Mouse (Mus musculus) embryonic facial prominence, embryonic 13.5 days (tissue): ENCODE measurements around the gene 1700069L16Rik. TPM values are rescaled to one million over a fixed set of nuclear protein-coding genes. Genes with fewer than 3 reads are reported as not detected.

ENCODE experiments used
- ATAC-seq: fragments of 200-750 bp; cut with Nextera tagmentation; 2 replicates; pipeline ENCODE4 v1.8.0; 2017; ENCODE audit warnings: low read depth; ENCODE audit not compliant: insufficient number of reproducible peaks, insufficient read depth, low FRiP score, low TSS enrichment
- H3K27ac ChIP-seq: fragments of 300-500 bp; sonication (generic); 2 replicates; pipeline ENCODE4 v1.5.1; 2015; ENCODE audit warnings: moderate library complexity, mild to moderate bottlenecking, inconsistent platforms
- H3K27me3 ChIP-seq: fragments of 300-500 bp; sonication (generic); 2 replicates; pipeline ENCODE4 v1.6.1; 2015; ENCODE audit warnings: mild to moderate bottlenecking, inconsistent platforms
- H3K36me3 ChIP-seq: fragments of 300-500 bp; sonication (generic); 2 replicates; pipeline ENCODE4 v1.6.1; 2015; ENCODE audit warnings: mild to moderate bottlenecking, inconsistent platforms
- H3K4me1 ChIP-seq: fragments of 300-500 bp; sonication (generic); 2 replicates; pipeline ENCODE4 v1.6.1; 2015; ENCODE audit warnings: inconsistent platforms
- H3K4me2 ChIP-seq: fragments of 300-500 bp; sonication (generic); 2 replicates; pipeline ENCODE4 v1.6.1; 2015; ENCODE audit warnings: moderate library complexity, mild to moderate bottlenecking, inconsistent platforms
- H3K4me3 ChIP-seq: fragments of 300-500 bp; sonication (generic); 2 replicates; pipeline ENCODE4 v1.5.1; 2015; ENCODE audit warnings: mild to moderate bottlenecking, inconsistent platforms
- H3K9ac ChIP-seq: fragments of 300-500 bp; sonication (generic); 2 replicates; pipeline ENCODE4 v1.6.1; 2015; ENCODE audit warnings: mild to moderate bottlenecking, inconsistent platforms
- H3K9me3 ChIP-seq: fragments of 300-500 bp; sonication (generic); 2 replicates; pipeline ENCODE4 v1.6.1; 2016; ENCODE audit warnings: inconsistent platforms
- WGBS: fragments of 180-500 bp; shearing (Covaris S2); methylation state at CpG from one replicate; pipeline ENCODE4 v1.1.7; 2015; ENCODE audit warnings: mixed read lengths; 5-methylcytosine and 5-hydroxymethylcytosine counted together
- polyA plus RNA-seq: library from polyadenylated mRNA; unstranded; fragments of >200 nt; fragmentation: Nextera tagmentation; extraction: Ambion mirVana; gene quantifications from 2 replicates; pipeline ENCODE4 v1.2.1, GENCODE M21; 2015

Gene 1700069L16Rik
- polyA plus RNA-seq, 1 experiment from 2014 or later, result not detected

DNA sequence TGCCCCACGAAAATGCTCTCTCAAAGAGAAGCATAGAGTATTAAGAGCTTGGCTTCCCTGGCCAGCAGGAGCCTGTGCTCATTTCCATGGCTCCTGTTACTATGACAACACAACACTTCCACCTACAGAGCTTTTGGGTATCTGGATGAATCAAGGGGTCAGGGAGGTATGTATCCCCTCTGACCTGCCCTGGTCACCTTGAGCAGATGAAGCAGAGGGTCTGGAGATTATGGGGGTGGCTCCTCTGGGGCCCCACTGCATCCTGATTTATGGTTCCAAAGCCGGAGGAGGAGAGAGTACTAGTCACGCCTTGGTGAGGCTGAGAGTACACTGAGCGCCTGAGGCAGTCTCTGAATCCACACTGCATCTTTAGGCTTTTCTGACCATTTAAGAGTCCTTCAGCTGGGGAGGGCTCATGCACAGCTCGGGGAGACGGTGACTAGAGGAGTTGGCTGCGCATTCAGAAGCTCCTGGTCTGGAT lies 6.1 kb upstream of the 1700069L16Rik start:
- WGBS, result 64% methylated on average over 7 of the region's 7 CpGs
- no peak overlapping the region for H3K27ac ChIP-seq
- H3K36me3 ChIP-seq, result no peaks in the 10 kb centered on the region
- peaks cover 4% of the 10 kb centered on the region; the same call in 1 of the 2 replicates for H3K4me1 ChIP-seq
- H3K4me2 ChIP-seq, result no peak overlapping the region
- no peak overlapping the region for H3K4me3 ChIP-seq
- H3K9ac ChIP-seq, result no peak overlapping the region
- no peak for ATAC-seq
- H3K27me3 ChIP-seq, result no peaks in the 10 kb centered on the region
- no peaks in the 10 kb centered on the region for H3K9me3 ChIP-seq

DNA sequence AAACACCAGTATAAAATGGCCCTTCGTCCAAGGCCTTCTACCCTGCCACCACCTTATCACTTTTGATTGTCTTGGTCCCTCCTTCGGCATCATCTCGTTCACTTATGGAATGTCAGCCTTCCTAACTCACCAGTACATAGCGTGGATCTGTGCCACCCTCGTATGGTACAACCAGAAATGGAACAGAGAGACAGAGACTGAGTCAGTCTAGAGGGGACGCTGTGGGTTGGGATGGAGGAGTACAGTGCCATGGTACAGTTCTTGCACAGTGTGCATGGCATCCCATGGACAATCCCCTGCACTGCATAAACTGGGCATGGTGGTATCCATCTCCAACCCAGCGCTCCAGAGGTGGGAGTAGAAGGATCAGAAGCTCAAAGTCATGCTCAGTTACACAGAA lies 4.1 kb upstream of the 1700069L16Rik start:
- 0 out of 2 replicates have a peak, but pooled peaks cover 5% of the 10 kb centered on the region for H3K4me1 ChIP-seq
- ATAC-seq, result 0 out of 2 replicates have a peak, but pooled peaks have one; percentile 52
- no peak overlapping the region for H3K27ac ChIP-seq
- no peaks in the 10 kb centered on the region for H3K36me3 ChIP-seq
- no peak overlapping the region for H3K9ac ChIP-seq
- H3K4me2 ChIP-seq, result no peak overlapping the region
- no peaks in the 10 kb centered on the region for H3K9me3 ChIP-seq
- 0 out of 2 replicates have a peak, but pooled peaks cover 4% of the 10 kb centered on the region for H3K27me3 ChIP-seq
- 82% methylated on average over 7 of the region's 7 CpGs for WGBS
- H3K4me3 ChIP-seq, result no peak overlapping the region

DNA sequence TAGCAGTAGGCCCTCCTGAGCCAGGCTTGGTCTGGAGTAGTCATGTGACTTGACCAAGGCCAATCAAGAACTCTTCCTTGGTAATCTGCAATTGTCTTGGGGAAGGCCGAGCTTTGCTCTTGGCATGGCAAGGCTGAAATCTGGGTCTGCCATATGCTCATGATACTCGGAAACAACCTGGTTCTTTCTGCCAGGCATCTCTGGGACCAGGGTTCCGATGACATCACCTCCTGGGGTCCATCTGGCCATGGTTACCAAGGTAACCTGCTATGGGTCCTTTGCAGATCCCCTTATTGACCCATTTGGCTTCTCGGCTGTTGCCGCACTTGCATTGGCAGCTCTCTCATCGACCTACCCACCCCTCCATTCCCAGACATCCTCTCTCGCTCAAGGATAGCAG lies 3.4 kb upstream of the 1700069L16Rik start:
- Histone ChIP-seq H3K9ac (no peak overlapping the region), H3K27me3 (0 out of 2 replicates have a peak, but pooled peaks cover 8% of the 10 kb centered on the region), H3K9me3 (no peaks in the 10 kb centered on the region), H3K27ac (no peak overlapping the region), H3K4me3 (no peak overlapping the region), H3K4me1 (0 out of 2 replicates have a peak, but pooled peaks cover 5% of the 10 kb centered on the region), H3K36me3 (no peaks in the 10 kb centered on the region), H3K4me2 (no peak overlapping the region)
- no peak for ATAC-seq
- WGBS, result 47% methylated on average over 7 of the region's 7 CpGs

- 63% methylated on average over 12 of the region's 12 CpGs for WGBS
- ATAC-seq, result no peak
- Histone ChIP-seq H3K4me1 (0 out of 2 replicates have a peak, but pooled peaks cover 5% of the 10 kb centered on the region), H3K27me3 (0 out of 2 replicates have a peak, but pooled peaks cover 8% of the 10 kb centered on the region), H3K36me3 (no peaks in the 10 kb centered on the region), H3K27ac (no peak overlapping the region), H3K9me3 (no peaks in the 10 kb centered on the region), H3K4me2 (no peak overlapping the region), H3K9ac (no peak overlapping the region), H3K4me3 (no peak overlapping the region)
Measured at GRCm38 (mm10) chr5:113727238-113727637, 2.7 kb upstream of the 1700069L16Rik start.

- H3K4me1 ChIP-seq, result 0 out of 2 replicates have a peak, but pooled peaks cover 5% of the 10 kb centered on the region
- no peaks in the 10 kb centered on the region for H3K9me3 ChIP-seq
- no peaks in the 10 kb centered on the region for H3K36me3 ChIP-seq
- WGBS, result 69% methylated on average over 6 of the region's 6 CpGs
- H3K9ac ChIP-seq, result no peak overlapping the region
- no peak for ATAC-seq
- 0 out of 2 replicates have a peak, but pooled peaks cover 8% of the 10 kb centered on the region for H3K27me3 ChIP-seq
- no peak overlapping the region for H3K4me2 ChIP-seq
- no peak overlapping the region for H3K4me3 ChIP-seq
- no peak overlapping the region for H3K27ac ChIP-seq
Measured at GRCm38 (mm10) chr5:113726618-113727017, 2.0 kb upstream of the 1700069L16Rik start.

DNA sequence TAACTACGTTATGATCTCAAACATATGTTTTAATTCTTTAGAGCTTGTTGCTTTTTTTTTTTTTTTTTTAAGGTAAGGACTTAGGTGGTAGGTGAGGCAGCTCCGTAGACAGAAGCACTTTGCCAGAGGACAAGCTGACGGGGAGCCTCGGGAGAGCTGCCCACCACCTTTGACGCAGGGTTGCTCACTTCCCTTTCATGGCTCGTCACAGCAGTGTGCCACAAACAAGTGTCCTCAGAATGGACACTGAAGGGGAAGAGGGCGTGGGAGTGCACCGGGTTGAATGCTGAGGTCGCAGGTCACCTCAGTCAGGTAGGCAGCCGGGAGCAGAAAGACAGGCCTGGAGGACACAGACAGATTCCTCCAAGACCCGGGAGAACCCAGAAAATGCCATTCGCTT lies 845 bp upstream of the 1700069L16Rik start:
- Histone ChIP-seq H3K9me3 (no peaks in the 10 kb centered on the region), H3K27me3 (0 out of 2 replicates have a peak, but pooled peaks cover 8% of the 10 kb centered on the region), H3K4me2 (no peak overlapping the region), H3K27ac (no peak overlapping the region), H3K9ac (no peak overlapping the region), H3K36me3 (no peaks in the 10 kb centered on the region), H3K4me1 (0 out of 2 replicates have a peak, but pooled peaks cover 5% of the 10 kb centered on the region), H3K4me3 (no peak overlapping the region)
- ATAC-seq, result no peak
- 65% methylated on average over 12 of the region's 12 CpGs for WGBS

DNA sequence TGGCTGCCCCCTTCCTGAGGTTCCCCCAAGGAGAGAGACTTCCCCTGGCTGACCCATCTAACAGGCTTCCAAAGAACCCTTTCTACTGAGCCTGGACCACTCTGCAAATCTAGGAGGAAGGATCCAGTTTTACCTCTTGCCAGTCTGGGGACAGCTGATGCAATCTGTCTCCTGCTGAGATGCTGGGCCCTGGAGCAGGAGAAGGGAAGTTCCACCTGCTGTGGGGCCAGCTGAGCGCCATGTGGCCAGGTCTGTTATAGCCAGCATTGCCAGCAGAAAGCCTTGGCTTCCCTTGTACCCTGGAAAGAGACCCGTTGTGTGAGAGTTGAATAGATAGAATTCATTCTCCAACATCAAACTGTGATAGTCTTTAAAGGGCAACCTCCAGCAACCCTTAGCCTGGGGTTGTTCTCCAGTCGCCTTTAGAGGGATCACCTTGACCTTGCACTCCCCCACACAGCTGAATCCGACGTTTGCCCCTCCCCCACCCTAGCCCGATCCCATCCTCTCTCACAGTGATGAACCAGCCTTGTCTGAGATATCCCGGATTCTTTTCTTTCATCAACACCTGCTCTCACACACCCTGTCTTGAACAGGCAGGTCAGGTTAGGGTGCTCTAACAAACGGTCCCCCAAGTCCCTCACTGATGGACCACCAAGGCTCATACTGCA lies 870 bp downstream of the 1700069L16Rik start:
- Histone ChIP-seq H3K36me3 (no peaks in the 10 kb centered on the region), H3K4me1 (0 out of 2 replicates have a peak, but pooled peaks cover 5% of the 10 kb centered on the region), H3K27me3 (peaks cover 10% of the 10 kb centered on the region; the same call in 1 of the 2 replicates), H3K4me3 (no peak overlapping the region), H3K4me2 (no peak overlapping the region), H3K27ac (no peak overlapping the region), H3K9ac (no peak overlapping the region), H3K9me3 (no peaks in the 10 kb centered on the region)
- no peak for ATAC-seq
- WGBS, result 35% methylated on average over 8 of the region's 8 CpGs

GRCm38 (mm10) chr5:113722224-113723013 lies 2.2 kb downstream of the 1700069L16Rik start:
- no peak overlapping the region for H3K4me3 ChIP-seq
- peaks cover 10% of the 10 kb centered on the region; the same call in 1 of the 2 replicates for H3K27me3 ChIP-seq
- no peak overlapping the region for H3K27ac ChIP-seq
- no peaks in the 10 kb centered on the region for H3K9me3 ChIP-seq
- no peak overlapping the region for H3K4me2 ChIP-seq
- 88% methylated on average over 10 of the region's 10 CpGs for WGBS
- no peak for ATAC-seq
- no peaks in the 10 kb centered on the region for H3K36me3 ChIP-seq
- H3K4me1 ChIP-seq, result 0 out of 2 replicates have a peak, but pooled peaks cover 5% of the 10 kb centered on the region
- H3K9ac ChIP-seq, result no peak overlapping the region

- peaks cover 10% of the 10 kb centered on the region; the same call in 1 of the 2 replicates for H3K27me3 ChIP-seq
- 0 out of 2 replicates have a peak, but pooled peaks cover 2% of the 10 kb centered on the region for H3K4me1 ChIP-seq
- H3K9ac ChIP-seq, result no peak overlapping the region
- 84% methylated on average over 8 of the region's 8 CpGs for WGBS
- ATAC-seq, result no peak
- no peaks in the 10 kb centered on the region for H3K9me3 ChIP-seq
- H3K4me3 ChIP-seq, result no peak overlapping the region
- H3K4me2 ChIP-seq, result no peak overlapping the region
- H3K27ac ChIP-seq, result no peak overlapping the region
- H3K36me3 ChIP-seq, result no peaks in the 10 kb centered on the region
Measured at GRCm38 (mm10) chr5:113719221-113719661, 5.3 kb downstream of the 1700069L16Rik start.

- ATAC-seq, result no peak
Measured at GRCm38 (mm10) chr5:113716581-113717388, 7.8 kb downstream of the 1700069L16Rik start.

DNA sequence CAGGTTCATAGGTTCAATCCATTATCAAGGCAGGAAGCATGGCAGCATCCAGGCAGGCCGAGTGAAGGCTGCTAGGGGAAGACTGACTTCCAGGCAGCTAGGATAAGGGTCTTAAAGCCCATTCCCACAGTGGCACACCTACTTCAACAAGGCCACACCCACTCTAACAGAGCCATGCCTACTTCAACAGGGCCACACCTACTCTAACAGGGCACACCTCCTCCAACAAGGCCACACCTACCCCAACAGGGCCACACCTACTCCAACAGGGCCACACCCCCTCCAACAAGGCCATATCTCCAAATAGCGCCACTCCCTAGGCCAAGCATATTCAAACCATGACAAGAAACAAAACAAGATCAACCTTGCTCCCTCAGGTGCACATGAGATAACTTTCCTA lies 11.7 kb downstream of the 1700069L16Rik start:
- H3K9me3 ChIP-seq, result no peaks in the 10 kb centered on the region
- H3K4me2 ChIP-seq, result no peak overlapping the region
- H3K4me1 ChIP-seq, result no peaks in the 10 kb centered on the region
- H3K4me3 ChIP-seq, result no peak overlapping the region
- 79% methylated on average over 2 of the region's 2 CpGs for WGBS
- H3K27me3 ChIP-seq, result no peaks in the 10 kb centered on the region
- H3K27ac ChIP-seq, result no peak overlapping the region
- H3K9ac ChIP-seq, result no peak overlapping the region
- ATAC-seq, result no peak
- H3K36me3 ChIP-seq, result no peaks in the 10 kb centered on the region

More at GRCm38 (mm10) chr5:113716581-113717388, 7.8 kb downstream of the 1700069L16Rik start:
- no peak overlapping the region for H3K27ac ChIP-seq
- no peak overlapping the region for H3K4me2 ChIP-seq
- H3K4me1 ChIP-seq, result no peaks in the 10 kb centered on the region
- peaks cover 2% of the 10 kb centered on the region; the same call in 1 of the 2 replicates for H3K27me3 ChIP-seq
- no peak overlapping the region for H3K9ac ChIP-seq
- H3K9me3 ChIP-seq, result no peaks in the 10 kb centered on the region
- no peaks in the 10 kb centered on the region for H3K36me3 ChIP-seq
- H3K4me3 ChIP-seq, result no peak overlapping the region
- 9% methylated on average over 12 of the region's 12 CpGs for WGBS
